Mouse (Mus musculus) forebrain, embryonic 16.5 days (tissue): ENCODE results near the gene Kcna2. TPM values are rescaled to one million over a fixed set of nuclear protein-coding genes. Genes with fewer than 3 reads are reported as not detected.

ENCODE experiments used
- ATAC-seq: fragments of 200-750 bp; cut with Nextera tagmentation; 2 replicates; pipeline ENCODE4 v1.8.0; 2017; ENCODE audit warnings: mild to moderate bottlenecking, moderate library complexity
- H3K27ac ChIP-seq: fragments of 300-500 bp; sonication (generic); 2 replicates; pipeline ENCODE4 v1.5.1; 2014; ENCODE audit warnings: low read length, control low read depth
- H3K27me3 ChIP-seq: fragments of 300-500 bp; sonication (generic); replicated peaks from 2 replicates; pipeline ENCODE4 v1.6.1; 2014; ENCODE audit warnings: low read length; ENCODE audit not compliant: control insufficient read depth, insufficient read depth
- H3K36me3 ChIP-seq: fragments of 300-500 bp; sonication (generic); 2 replicates; pipeline ENCODE4 v1.6.1; 2014; ENCODE audit not compliant: control insufficient read depth, insufficient read depth
- H3K4me1 ChIP-seq: fragments of 300-500 bp; sonication (generic); replicated peaks from 2 replicates; pipeline ENCODE4 v1.6.1; 2014; ENCODE audit warnings: low read length; ENCODE audit not compliant: control insufficient read depth, insufficient read depth
- H3K4me2 ChIP-seq: fragments of 300-500 bp; sonication (generic); 2 replicates; pipeline ENCODE4 v1.6.1; 2014; ENCODE audit warnings: mild to moderate bottlenecking, low read length, control low read depth
- H3K4me3 ChIP-seq: fragments of 300-500 bp; sonication (generic); replicated peaks from 2 replicates; pipeline ENCODE4 v1.5.1; 2014; ENCODE audit warnings: mild to moderate bottlenecking, low read length, control low read depth
- H3K9ac ChIP-seq: fragments of 300-500 bp; sonication (generic); replicated peaks from 2 replicates; pipeline ENCODE4 v1.6.1; 2014; ENCODE audit warnings: low read depth, low read length, control low read depth
- H3K9me3 ChIP-seq: fragments of 300-500 bp; sonication (generic); 2 replicates; pipeline ENCODE4 v1.6.1; 2016; ENCODE audit warnings: low read length; ENCODE audit not compliant: control insufficient read depth
- WGBS: fragments of 180-500 bp; shearing (Covaris S2); extraction: QIAGEN DNeasy Blood & Tissue Kit; methylation state at CpG from one replicate; pipeline ENCODE4 v1.1.7; 2014; 5-methylcytosine and 5-hydroxymethylcytosine counted together
- polyA plus RNA-seq: library from polyadenylated mRNA; unstranded; fragments of >200 nt; fragmentation: Nextera tagmentation; extraction: Ambion mirVana; gene quantifications from 2 replicates; pipeline ENCODE4 v1.2.1, GENCODE M21; 2015

Gene Kcna2
- polyA plus RNA-seq, 1 experiment from 2014 or later = 0.94 TPM

DNA sequence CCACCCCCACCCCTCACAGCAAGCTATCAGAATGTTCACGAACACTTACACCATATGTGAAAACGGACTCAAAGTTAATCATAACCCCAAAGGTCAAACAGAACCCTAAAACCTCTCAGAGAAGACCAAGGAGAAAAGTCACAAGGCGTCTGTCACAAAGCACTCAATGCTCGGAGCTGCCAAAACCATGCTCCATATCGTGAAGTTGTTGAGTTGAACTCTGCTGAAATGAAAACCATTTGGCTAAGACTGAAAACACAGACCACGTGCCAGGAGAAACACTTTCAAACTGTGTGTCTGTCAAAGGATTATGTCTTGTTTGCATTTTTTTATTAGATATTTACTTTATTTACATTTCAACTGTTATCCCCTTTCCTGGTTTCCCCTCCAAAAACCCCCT, 30.9 kb downstream of the Kcna2 start:
- H3K4me3 ChIP-seq = no peak overlapping the region
- H3K9me3 ChIP-seq = no peaks in the 10 kb centered on the region
- no peak for ATAC-seq
- WGBS = 70% methylated on average over 6 of the region's 6 CpGs
- H3K4me1 ChIP-seq = peaks cover 17% of the 10 kb centered on the region
- no peaks in the 10 kb centered on the region for H3K36me3 ChIP-seq
- no peak overlapping the region for H3K27ac ChIP-seq
- no peaks in the 10 kb centered on the region for H3K27me3 ChIP-seq
- H3K4me2 ChIP-seq = no peak overlapping the region
- H3K9ac ChIP-seq = no peak overlapping the region

DNA sequence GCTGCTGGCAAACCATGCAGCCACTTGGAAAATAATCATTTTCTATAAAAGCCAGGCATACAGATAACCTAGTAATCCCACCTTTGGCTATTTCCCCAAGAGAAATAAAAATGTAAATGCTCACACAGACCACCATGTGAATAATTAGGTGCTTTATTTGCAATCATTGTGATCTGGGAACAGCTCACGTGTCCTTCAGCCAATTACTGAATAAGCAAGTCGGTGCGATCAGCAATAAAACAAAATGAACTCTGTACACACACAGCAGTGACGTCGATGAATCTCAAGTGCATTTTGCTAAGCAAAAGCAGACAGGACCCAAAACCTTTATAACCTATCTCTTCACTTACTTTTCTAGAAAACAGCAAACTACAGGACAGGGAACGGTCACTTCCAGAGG, 31.7 kb downstream of the Kcna2 start:
- no peak for ATAC-seq
- Histone ChIP-seq H3K4me1 (peaks cover 17% of the 10 kb centered on the region), H3K4me2 (no peak overlapping the region), H3K27me3 (no peaks in the 10 kb centered on the region), H3K9ac (no peak overlapping the region), H3K9me3 (no peaks in the 10 kb centered on the region), H3K36me3 (no peaks in the 10 kb centered on the region), H3K4me3 (no peak overlapping the region), H3K27ac (no peak overlapping the region)
- WGBS = 50% methylated on average over 6 of the region's 6 CpGs

DNA sequence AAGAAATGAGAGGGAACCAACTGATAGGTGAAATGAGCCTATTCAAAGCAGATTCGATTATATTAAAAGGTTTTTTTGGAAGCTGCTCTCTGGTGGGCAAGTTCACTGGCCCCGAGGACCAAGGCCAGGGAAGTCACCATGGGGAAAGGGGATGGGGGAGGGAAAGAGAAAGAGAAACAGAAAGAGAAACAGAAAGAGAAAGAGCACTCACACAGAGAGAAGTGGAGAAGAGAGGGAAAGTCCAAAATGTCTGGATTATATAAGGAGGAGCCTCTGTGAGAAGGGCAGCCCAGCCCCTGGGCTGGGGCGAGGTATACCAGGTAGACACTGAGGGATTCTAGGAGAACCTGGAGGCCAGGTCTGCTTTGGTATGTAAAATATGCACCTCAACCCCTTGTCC, 33.5 kb downstream of the Kcna2 start:
- ATAC-seq = no peak
- no peaks in the 10 kb centered on the region; the same call in 1 of the 2 replicates for H3K4me1 ChIP-seq

DNA sequence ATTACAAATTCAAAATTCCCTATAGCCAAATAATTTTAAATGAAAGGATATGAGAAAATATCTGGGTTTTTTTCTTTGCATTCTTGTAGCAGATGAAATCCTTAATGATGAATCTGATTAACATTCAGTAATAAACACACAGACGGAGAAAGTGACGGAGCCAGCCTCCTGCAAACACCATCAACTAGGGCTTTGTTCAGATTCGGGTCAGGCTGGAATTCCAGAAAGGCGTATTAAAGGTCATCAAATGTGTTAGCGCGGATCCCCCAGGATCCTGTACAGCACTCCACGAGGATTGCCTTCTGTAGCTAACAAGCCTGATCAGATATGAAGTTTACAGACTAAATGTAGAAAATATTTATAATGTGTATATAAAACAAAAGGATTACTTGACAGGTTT, 46.2 kb downstream of the Kcna2 start:
- H3K4me3 ChIP-seq = no peak overlapping the region
- H3K4me1 ChIP-seq = peaks cover 16% of the 10 kb centered on the region
- H3K27ac ChIP-seq = no peak overlapping the region
- no peak overlapping the region for H3K4me2 ChIP-seq
- no peaks in the 10 kb centered on the region for H3K9me3 ChIP-seq
- no peak overlapping the region; the same call in 1 of the 2 replicates for H3K9ac ChIP-seq
- H3K27me3 ChIP-seq = no peaks in the 10 kb centered on the region
- no peaks in the 10 kb centered on the region for H3K36me3 ChIP-seq
- no peak for ATAC-seq
- 47% methylated on average over 7 of the region's 7 CpGs for WGBS

More for the DNA sequence above, 33.5 kb downstream of the Kcna2 start:
- no peak overlapping the region for H3K9ac ChIP-seq
- H3K27ac ChIP-seq = no peak overlapping the region
- H3K27me3 ChIP-seq = no peaks in the 10 kb centered on the region
- H3K9me3 ChIP-seq = no peaks in the 10 kb centered on the region
- no peaks in the 10 kb centered on the region for H3K36me3 ChIP-seq
- no peak overlapping the region for H3K4me2 ChIP-seq
- no peak overlapping the region for H3K4me3 ChIP-seq
- WGBS = 87% methylated on average over 3 of the region's 3 CpGs

DNA sequence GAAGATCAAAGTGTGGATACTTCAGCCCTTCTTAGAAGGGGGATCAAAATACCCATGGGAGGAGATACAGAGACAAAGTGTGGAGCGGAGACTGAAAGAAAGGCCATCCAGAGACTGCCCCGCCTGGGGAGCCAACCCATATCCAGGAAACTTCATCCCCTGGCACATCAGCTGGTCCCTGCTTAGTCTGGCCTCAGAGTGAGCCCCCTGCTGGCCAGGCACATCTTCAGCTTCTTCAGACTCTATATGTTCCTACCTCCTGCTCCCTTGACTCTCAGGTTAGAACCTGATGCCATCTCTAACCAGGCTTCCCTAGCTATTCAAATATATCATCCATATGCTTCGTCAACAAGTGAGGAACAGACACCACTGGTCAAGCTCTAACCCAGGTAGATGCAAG, 48.1 kb downstream of the Kcna2 start:
- peaks cover 16% of the 10 kb centered on the region for H3K4me1 ChIP-seq
- H3K9ac ChIP-seq = no peak overlapping the region
- WGBS = 82% methylated on average over 3 of the region's 3 CpGs
- no peak for ATAC-seq
- H3K27ac ChIP-seq = no peak overlapping the region
- no peak overlapping the region for H3K4me3 ChIP-seq
- H3K27me3 ChIP-seq = no peaks in the 10 kb centered on the region
- H3K4me2 ChIP-seq = no peak overlapping the region
- H3K9me3 ChIP-seq = no peaks in the 10 kb centered on the region
- H3K36me3 ChIP-seq = no peaks in the 10 kb centered on the region

DNA sequence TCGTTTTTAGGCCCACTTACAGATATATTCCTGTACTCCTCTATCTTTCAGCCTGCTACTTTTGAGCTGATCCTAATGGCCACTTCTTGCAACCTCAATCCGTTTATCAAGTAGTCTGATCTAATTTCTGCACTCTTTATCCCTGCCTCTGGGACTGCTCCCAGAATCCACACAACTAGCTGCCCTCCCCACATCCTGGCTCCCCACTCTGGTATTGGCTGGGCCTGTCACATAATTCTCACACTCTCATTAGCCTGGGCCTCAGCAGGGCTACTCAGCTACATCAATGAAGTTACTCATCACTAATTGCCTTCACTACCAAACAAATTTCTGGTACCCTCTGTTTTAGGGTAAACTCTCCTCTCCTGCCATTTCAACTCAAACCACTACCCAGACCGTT, 49.5 kb downstream of the Kcna2 start:
- Histone ChIP-seq H3K4me3 (no peak overlapping the region), H3K4me1 (peaks cover 16% of the 10 kb centered on the region), H3K9ac (no peak overlapping the region), H3K36me3 (no peaks in the 10 kb centered on the region), H3K4me2 (no peak overlapping the region), H3K27me3 (no peaks in the 10 kb centered on the region), H3K9me3 (no peaks in the 10 kb centered on the region), H3K27ac (peak overlapping the region; percentile 59)
- 8% methylated on average over 3 of the region's 3 CpGs for WGBS
- peak; percentile 96 for ATAC-seq

DNA sequence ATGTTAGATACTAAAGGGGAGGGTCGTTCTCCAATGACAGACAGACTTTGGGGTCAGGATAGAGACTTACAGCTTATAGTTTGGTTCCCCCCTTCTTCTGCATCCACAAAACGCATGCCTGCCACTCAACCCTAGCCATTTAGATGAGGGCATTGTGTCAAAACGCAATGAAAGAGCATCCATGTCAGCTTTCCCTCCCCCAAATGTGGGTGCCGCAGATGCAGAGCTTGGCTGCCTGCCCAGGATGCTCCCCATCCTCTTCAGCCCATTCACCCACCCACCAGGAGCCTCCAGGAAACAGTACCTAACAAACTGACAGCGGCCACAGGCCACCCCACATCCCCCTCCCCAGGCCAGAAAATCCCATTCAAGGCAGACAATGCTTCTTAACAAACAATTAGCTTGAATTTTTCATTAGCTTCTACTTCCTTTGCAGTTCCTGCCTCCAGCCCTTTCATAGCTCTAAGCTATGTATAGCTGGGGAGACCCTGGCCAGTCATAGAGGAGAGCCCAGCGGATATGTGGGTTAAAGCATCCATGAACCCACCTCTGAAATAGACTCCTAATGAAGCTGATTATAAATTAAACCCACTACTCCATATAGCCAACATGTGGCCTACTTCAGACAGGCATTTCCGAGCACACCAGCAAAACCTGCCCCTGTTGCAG, 50.1 kb downstream of the Kcna2 start:
- Histone ChIP-seq H3K27ac (peak overlapping the region; percentile 59), H3K4me1 (peaks cover 16% of the 10 kb centered on the region), H3K27me3 (no peaks in the 10 kb centered on the region), H3K9me3 (no peaks in the 10 kb centered on the region), H3K4me2 (no peak overlapping the region), H3K36me3 (no peaks in the 10 kb centered on the region), H3K4me3 (no peak overlapping the region), H3K9ac (no peak overlapping the region)
- ATAC-seq = peak; percentile 78
- WGBS = 10% methylated on average over 7 of the region's 7 CpGs

DNA sequence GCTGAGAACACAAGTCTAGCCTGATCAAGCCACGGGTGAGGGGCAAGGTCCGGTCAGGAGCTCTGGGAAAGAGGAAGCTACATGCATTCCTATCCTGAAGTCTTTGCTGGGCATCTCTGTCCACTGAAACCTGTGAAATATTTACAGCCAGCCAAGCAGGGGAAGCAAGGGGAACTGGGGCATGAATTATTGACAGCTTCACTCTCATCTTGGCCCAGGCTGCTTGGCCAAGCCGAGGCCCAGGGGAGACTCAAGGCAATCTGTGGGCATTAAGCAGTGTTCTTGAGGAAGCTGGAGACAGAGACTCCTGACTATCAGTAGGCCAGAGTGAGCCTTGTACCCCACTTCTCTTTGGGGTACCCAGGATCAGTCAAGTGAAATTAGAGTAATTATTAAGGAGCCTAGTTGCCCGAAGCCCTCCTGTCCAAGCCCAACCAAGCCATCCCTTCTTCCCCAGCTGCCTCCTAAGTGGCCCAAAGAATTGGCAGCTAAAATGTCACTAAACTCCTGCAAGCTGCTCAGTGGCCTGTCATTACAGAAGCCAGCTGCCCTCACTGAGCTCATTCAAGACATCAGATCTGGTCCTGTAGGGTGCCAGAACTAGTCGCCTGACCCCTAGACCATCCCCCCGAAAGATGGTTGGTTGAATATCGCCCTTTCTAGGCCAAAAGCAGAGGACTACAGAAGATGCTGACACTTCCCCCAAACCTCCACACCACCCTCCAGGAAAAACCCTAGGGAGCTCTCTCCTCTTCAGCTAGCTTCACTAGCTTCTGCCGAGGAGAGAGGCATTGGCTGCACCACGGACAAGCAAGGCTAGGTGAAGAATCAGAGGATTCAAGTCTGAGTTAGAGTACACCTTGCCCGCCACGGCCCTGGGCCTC, 53.1 kb downstream of the Kcna2 start:
- no peaks in the 10 kb centered on the region for H3K9me3 ChIP-seq
- ATAC-seq = no peak
- no peaks in the 10 kb centered on the region for H3K36me3 ChIP-seq
- H3K27me3 ChIP-seq = no peaks in the 10 kb centered on the region
- no peak overlapping the region for H3K4me3 ChIP-seq
- no peak overlapping the region for H3K4me2 ChIP-seq
- no peak overlapping the region for H3K27ac ChIP-seq
- no peak overlapping the region for H3K9ac ChIP-seq
- H3K4me1 ChIP-seq = peaks cover 16% of the 10 kb centered on the region
- WGBS = 91% methylated on average over 11 of the region's 11 CpGs

DNA sequence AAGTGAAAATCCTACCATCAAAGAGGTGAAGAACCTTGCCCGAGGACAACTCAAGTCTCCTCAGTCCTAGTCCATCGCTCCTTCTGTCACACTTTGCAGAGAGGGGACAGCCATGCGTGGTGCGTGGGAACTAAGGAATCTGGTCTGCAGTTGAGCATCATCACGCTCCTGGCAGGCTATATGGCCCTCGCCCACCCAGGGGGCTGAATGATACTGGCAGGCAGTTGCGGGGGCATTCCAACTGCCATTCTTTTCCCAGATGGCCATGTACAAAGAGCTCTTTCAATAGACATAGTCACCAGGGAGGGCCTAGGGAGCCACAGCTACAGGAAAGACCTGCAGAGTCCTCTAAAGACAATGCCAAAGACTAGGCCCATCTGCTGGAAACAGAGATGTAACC, 57.9 kb downstream of the Kcna2 start:
- Histone ChIP-seq H3K27me3 (no peaks in the 10 kb centered on the region), H3K36me3 (no peaks in the 10 kb centered on the region), H3K27ac (no peak overlapping the region), H3K4me3 (no peak overlapping the region), H3K9me3 (no peaks in the 10 kb centered on the region), H3K4me2 (no peak overlapping the region), H3K4me1 (peaks cover 5% of the 10 kb centered on the region; the same call in 1 of the 2 replicates), H3K9ac (no peak overlapping the region)
- ATAC-seq = no peak
- WGBS = 86% methylated on average over 7 of the region's 7 CpGs
